Comparison of ENCODE assay signal across 10 mouse cellular contexts in genomic region chr7:98344361-98344760, GRCm38 (mm10). TPM values are rescaled to one million over a fixed set of nuclear protein-coding genes. Genes with fewer than 3 reads are reported as not detected.
DNase-seq lines count a peak whose midpoint lies in the region; ATAC-seq and TF ChIP-seq lines count a peak whose summit lies in the region.
"Had no signal": no experiment of that assay in that cellular context is flagged by ENCODE, and none has a peak within 500 bp of the region (broad histone marks: within the 10 kb centered on the region; RNA-seq: fewer than 3 reads in every experiment).

No protein-coding gene starts in this region.

- H3K4me3 ChIP-seq in neural tube, embryonic 15.5 days (replicated peaks): no peak overlapping the region
- H3K4me3 ChIP-seq in bone marrow macrophage, adult 2 months (ENCODE audit: insufficient read depth, low read length): no peak overlapping the region
- no peak overlapping the region for H3K4me3 ChIP-seq in liver, embryonic 12.5 days
- no peak overlapping the region for H3K4me3 ChIP-seq in hindbrain, embryonic 13.5 days
- H3K4me3 ChIP-seq: hindbrain, embryonic 15.5 days; neural tube, embryonic 12.5 days had no signal

- peaks cover 4% of the 10 kb centered on the region for H3K27me3 ChIP-seq in neural tube, embryonic 15.5 days (replicated peaks)
- H3K27me3 ChIP-seq in liver, embryonic 12.5 days (replicated peaks): peaks cover 49% of the 10 kb centered on the region
- peaks cover 9% of the 10 kb centered on the region; the same call in 1 of the 2 replicates for H3K27me3 ChIP-seq in hindbrain, embryonic 13.5 days
- H3K27me3 ChIP-seq: hindbrain, embryonic 15.5 days; neural tube, embryonic 12.5 days had no signal

- ATAC-seq in frontal cortex, adult (ENCODE audit: low TSS enrichment): peak; percentile 65; the same call in 1 of the 2 replicates
- ATAC-seq in neural tube, embryonic 15.5 days (ENCODE audit: low FRiP score): no peak
- peak; percentile 49; the same call in 1 of the 2 replicates for ATAC-seq in liver, embryonic 12.5 days
- ATAC-seq in hindbrain, embryonic 13.5 days (ENCODE audit: low FRiP score): no peak

- no peaks in the 10 kb centered on the region for H3K36me3 ChIP-seq in neural tube, embryonic 15.5 days
- H3K36me3 ChIP-seq in liver, embryonic 12.5 days: no peaks in the 10 kb centered on the region
- H3K36me3 ChIP-seq in hindbrain, embryonic 13.5 days: no peaks in the 10 kb centered on the region
- H3K36me3 ChIP-seq: hindbrain, embryonic 15.5 days; neural tube, embryonic 12.5 days had no signal

- no peak for DNase-seq in frontal cortex, postnatal 36 days (ENCODE audit: low spot score in 2 of 2)
- DNase-seq in neural tube, embryonic 10.5 days (ENCODE audit: extremely low spot score, low spot score): peak; percentile 43
- peak; percentile 34 to 56 for DNase-seq in spleen, postnatal 14 days (ENCODE audit: low spot score in 2 of 2)

- peak; percentile 26; the same call in 1 of the 2 replicates for TF ChIP-seq CTCF in bone marrow macrophage, adult 2 months (IDR thresholded peaks at IDR 0.05; ENCODE audit: low read depth, low read length)

- H3K9ac ChIP-seq in neural tube, embryonic 15.5 days (replicated peaks): no peak overlapping the region
- no peak overlapping the region for H3K9ac ChIP-seq in liver, embryonic 12.5 days
- H3K9ac ChIP-seq in hindbrain, embryonic 13.5 days: no peak overlapping the region
- H3K9ac ChIP-seq: hindbrain, embryonic 15.5 days; neural tube, embryonic 12.5 days had no signal

- no peak overlapping the region for H3K4me2 ChIP-seq in neural tube, embryonic 15.5 days
- no peak overlapping the region for H3K4me2 ChIP-seq in liver, embryonic 12.5 days
- no peak overlapping the region for H3K4me2 ChIP-seq in hindbrain, embryonic 13.5 days
- H3K4me2 ChIP-seq: hindbrain, embryonic 15.5 days; neural tube, embryonic 12.5 days had no signal

- no peak overlapping the region for H3K27ac ChIP-seq in neural tube, embryonic 15.5 days (replicated peaks)
- H3K27ac ChIP-seq in bone marrow macrophage, adult 2 months (ENCODE audit: insufficient read depth, low read depth, low read length): no peak overlapping the region
- H3K27ac ChIP-seq in liver, embryonic 12.5 days: no peak overlapping the region
- H3K27ac ChIP-seq in hindbrain, embryonic 13.5 days: no peak overlapping the region
- H3K27ac ChIP-seq: hindbrain, embryonic 15.5 days; neural tube, embryonic 12.5 days had no signal

- no peak for TF ChIP-seq POLR2A in bone marrow macrophage, adult 2 months (IDR thresholded peaks at IDR 0.05; ENCODE audit: borderline replicate concordance, low read depth, low read length)

- 31% methylated on average over 3 of the region's 3 CpGs for WGBS in neural tube, embryonic 15.5 days
- 22% methylated on average over 3 of the region's 3 CpGs for WGBS in liver, embryonic 12.5 days (ENCODE audit: insufficient replicate concordance)
- WGBS in hindbrain, embryonic 13.5 days: 24% methylated on average over 3 of the region's 3 CpGs

- no peaks in the 10 kb centered on the region for H3K9me3 ChIP-seq in neural tube, embryonic 15.5 days (replicated peaks)
- H3K9me3 ChIP-seq in liver, embryonic 12.5 days (replicated peaks): no peaks in the 10 kb centered on the region
- no peaks in the 10 kb centered on the region for H3K9me3 ChIP-seq in hindbrain, embryonic 13.5 days
- H3K9me3 ChIP-seq: hindbrain, embryonic 15.5 days; neural tube, embryonic 12.5 days had no signal

- 0 out of 2 replicates have a peak, but pooled peaks cover 3% of the 10 kb centered on the region for H3K4me1 ChIP-seq in neural tube, embryonic 15.5 days
- peaks cover 14% of the 10 kb centered on the region for H3K4me1 ChIP-seq in bone marrow macrophage, adult 2 months (ENCODE audit: control insufficient read depth, insufficient read depth, low read length)
- peaks cover 33% of the 10 kb centered on the region for H3K4me1 ChIP-seq in liver, embryonic 12.5 days
- peaks cover 4% of the 10 kb centered on the region; the same call in 1 of the 2 replicates for H3K4me1 ChIP-seq in hindbrain, embryonic 13.5 days (replicated peaks)

RNA-seq across cellular contexts. Expression of gene Tsku, which starts 16.8 kb away (rescaled TPM):
- polyA plus RNA-seq in neural tube, embryonic 15.5 days (2015; fragmentation: Nextera tagmentation; extraction: Ambion mirVana): 6.3 and 7.1 TPM in 2 replicates
- 39.7 and 41.3 TPM in 2 replicates for polyA plus RNA-seq in bone marrow macrophage, adult 2 months (2012; ENCODE audit: insufficient read depth, insufficient read length, missing spikeins)
- 1.6 and 2.1 TPM in 2 replicates for polyA plus RNA-seq in liver, embryonic 12.5 days (2016; fragmentation: Nextera tagmentation; extraction: Ambion mirVana)
- 9.1 and 10.3 TPM in 2 replicates for polyA plus RNA-seq in hindbrain, embryonic 13.5 days (2015; fragmentation: Nextera tagmentation; extraction: Ambion mirVana)

RNA-seq across cellular contexts. Expression of gene Acer3, which starts 23.4 kb away (rescaled TPM):
- 28.3 and 28.4 TPM in 2 replicates for polyA plus RNA-seq in neural tube, embryonic 15.5 days (2015; fragmentation: Nextera tagmentation; extraction: Ambion mirVana)
- 69.6 and 73.6 TPM in 2 replicates for polyA plus RNA-seq in bone marrow macrophage, adult 2 months (2012; ENCODE audit: insufficient read depth, insufficient read length, missing spikeins)
- polyA plus RNA-seq in liver, embryonic 12.5 days (2016; fragmentation: Nextera tagmentation; extraction: Ambion mirVana): 24.6 and 26.6 TPM in 2 replicates
- 16.6 and 18.3 TPM in 2 replicates for polyA plus RNA-seq in hindbrain, embryonic 13.5 days (2015; fragmentation: Nextera tagmentation; extraction: Ambion mirVana)

Comparison
In these comparisons a context has a peak if more than half of its experiments do, and no peak if none do; other contexts are left out.
1. ATAC-seq: peak in frontal cortex, adult (single experiment) and liver, embryonic 12.5 days (single experiment); none in neural tube, embryonic 15.5 days (single experiment) and hindbrain, embryonic 13.5 days (single experiment).
2. DNase-seq: peak in neural tube, embryonic 10.5 days (single experiment) and spleen, postnatal 14 days (2 of 2); none in frontal cortex, postnatal 36 days (0 of 2).